Mouse (Mus musculus) kidney, embryonic 14.5 days (tissue): ENCODE results near the gene Phrf1. TPM values are rescaled to one million over a fixed set of nuclear protein-coding genes. Genes with fewer than 3 reads are reported as not detected.

Experiments used
- ATAC-seq: fragments of 200-750 bp; cut with Nextera tagmentation; 2 replicates; pipeline ENCODE4 v1.8.0; 2017; ENCODE audit warnings: moderate number of reproducible peaks, mild to moderate bottlenecking, moderate TSS enrichment, moderate library complexity; ENCODE audit not compliant: low FRiP score, low TSS enrichment
- H3K27ac ChIP-seq: fragments of 300-500 bp; sonication (generic); 2 replicates; pipeline ENCODE4 v1.5.1; 2014; ENCODE audit warnings: low read depth, mild to moderate bottlenecking, low read length, moderate library complexity, mixed read lengths
- H3K27me3 ChIP-seq: fragments of 300-500 bp; sonication (generic); 2 replicates; pipeline ENCODE4 v1.6.1; 2014; ENCODE audit warnings: mild to moderate bottlenecking, low read length; ENCODE audit not compliant: control insufficient read depth, insufficient read depth
- H3K36me3 ChIP-seq: fragments of 300-500 bp; sonication (generic); 2 replicates; pipeline ENCODE4 v1.6.1; 2014; ENCODE audit warnings: low read length, mixed read lengths; ENCODE audit not compliant: control insufficient read depth, insufficient read depth
- H3K4me1 ChIP-seq: fragments of 300-500 bp; sonication (generic); 2 replicates; pipeline ENCODE4 v1.6.1; 2014; ENCODE audit warnings: low read length, mixed read lengths; ENCODE audit not compliant: control insufficient read depth, insufficient read depth
- H3K4me2 ChIP-seq: fragments of 300-500 bp; sonication (generic); replicated peaks from 2 replicates; pipeline ENCODE4 v1.6.1; 2014; ENCODE audit warnings: low read depth, mild to moderate bottlenecking, low read length
- H3K4me3 ChIP-seq: fragments of 300-500 bp; sonication (generic); 2 replicates; pipeline ENCODE4 v1.5.1; 2014; ENCODE audit warnings: mild to moderate bottlenecking, low read length
- H3K9ac ChIP-seq: fragments of 300-500 bp; sonication (generic); 2 replicates; pipeline ENCODE4 v1.6.1; 2014; ENCODE audit warnings: low read depth, mild to moderate bottlenecking, low read length, moderate library complexity
- H3K9me3 ChIP-seq: fragments of 300-500 bp; sonication (generic); 2 replicates; pipeline ENCODE4 v1.6.1; 2016; ENCODE audit warnings: low read length; ENCODE audit not compliant: control insufficient read depth
- WGBS: fragments of 180-500 bp; shearing (Covaris S2); extraction: QIAGEN DNeasy Blood & Tissue Kit; methylation state at CpG from one replicate; pipeline ENCODE4 v1.1.7; 2014; 5-methylcytosine and 5-hydroxymethylcytosine counted together
- polyA plus RNA-seq: library from polyadenylated mRNA; unstranded; fragments of >200 nt; fragmentation: Nextera tagmentation; extraction: Ambion mirVana; gene quantifications from 2 replicates; pipeline ENCODE4 v1.2.1, GENCODE M21; 2014

Gene Phrf1
- polyA plus RNA-seq, 1 experiment from 2014 or later: 82.6 TPM

- H3K9me3 ChIP-seq: no peaks in the 10 kb centered on the region
- no peak overlapping the region for H3K4me3 ChIP-seq
- H3K27me3 ChIP-seq: no peaks in the 10 kb centered on the region
- H3K4me1 ChIP-seq: no peaks in the 10 kb centered on the region
- WGBS: 90% methylated on average over 18 of the region's 18 CpGs
- ATAC-seq: no peak
- no peak overlapping the region for H3K27ac ChIP-seq
- no peaks in the 10 kb centered on the region for H3K36me3 ChIP-seq
- H3K9ac ChIP-seq: no peak overlapping the region
- no peak overlapping the region for H3K4me2 ChIP-seq
These were observed 22.2 kb upstream of the Phrf1 start for GRCm38 (mm10) chr7:141206182-141206937.

GRCm38 (mm10) chr7:141209526-141209925, 19.1 kb upstream of the Phrf1 start:
- Histone ChIP-seq H3K9me3 (no peaks in the 10 kb centered on the region), H3K27ac (no peak overlapping the region), H3K4me1 (0 out of 2 replicates have a peak, but pooled peaks cover 4% of the 10 kb centered on the region), H3K4me3 (no peak overlapping the region), H3K4me2 (no peak overlapping the region), H3K36me3 (no peaks in the 10 kb centered on the region), H3K9ac (no peak overlapping the region), H3K27me3 (no peaks in the 10 kb centered on the region)
- 81% methylated on average over 3 of the region's 3 CpGs for WGBS
- no peak for ATAC-seq

- H3K27ac ChIP-seq: no peak overlapping the region
- H3K27me3 ChIP-seq: no peaks in the 10 kb centered on the region
- ATAC-seq: no peak
- H3K9ac ChIP-seq: no peak overlapping the region
- 0 out of 2 replicates have a peak, but pooled peaks cover 11% of the 10 kb centered on the region for H3K4me1 ChIP-seq
- WGBS: 72% methylated on average over 12 of the region's 12 CpGs
- H3K36me3 ChIP-seq: no peaks in the 10 kb centered on the region
- no peaks in the 10 kb centered on the region for H3K9me3 ChIP-seq
- H3K4me2 ChIP-seq: no peak overlapping the region
- H3K4me3 ChIP-seq: no peak overlapping the region
These were observed 18.4 kb upstream of the Phrf1 start for GRCm38 (mm10) chr7:141210137-141210536.

GRCm38 (mm10) chr7:141210606-141211131, 17.9 kb upstream of the Phrf1 start:
- Histone ChIP-seq H3K4me2 (no peak overlapping the region), H3K27ac (no peak overlapping the region), H3K36me3 (no peaks in the 10 kb centered on the region), H3K4me1 (0 out of 2 replicates have a peak, but pooled peaks cover 11% of the 10 kb centered on the region), H3K9me3 (no peaks in the 10 kb centered on the region), H3K27me3 (no peaks in the 10 kb centered on the region), H3K4me3 (no peak overlapping the region), H3K9ac (no peak overlapping the region)
- WGBS: 85% methylated on average over 14 of the region's 14 CpGs
- no peak for ATAC-seq

- peaks cover 23% of the 10 kb centered on the region for H3K4me1 ChIP-seq
- H3K36me3 ChIP-seq: peaks cover 6% of the 10 kb centered on the region; the same call in 1 of the 2 replicates
- no peak overlapping the region for H3K4me2 ChIP-seq
- no peak overlapping the region for H3K9ac ChIP-seq
- WGBS: 80% methylated on average over 3 of the region's 3 CpGs
- ATAC-seq: no peak
- no peak overlapping the region for H3K4me3 ChIP-seq
- H3K27ac ChIP-seq: no peak overlapping the region
- no peaks in the 10 kb centered on the region for H3K27me3 ChIP-seq
- H3K9me3 ChIP-seq: no peaks in the 10 kb centered on the region
These were observed 15.5 kb upstream of the Phrf1 start for GRCm38 (mm10) chr7:141213133-141213532.

- peak within 1 kb of the TSS; percentile 63 for H3K4me3 ChIP-seq
- peaks cover 23% of the 10 kb centered on the region for H3K4me1 ChIP-seq
- no peaks in the 10 kb centered on the region for H3K27me3 ChIP-seq
- ATAC-seq: no peak
- peaks cover 12% of the 10 kb centered on the region; the same call in 1 of the 2 replicates for H3K36me3 ChIP-seq
- no peaks in the 10 kb centered on the region for H3K9me3 ChIP-seq
- peak within 1 kb of the TSS; percentile 73 for H3K4me2 ChIP-seq
- WGBS: 92% methylated on average over 11 of the region's 11 CpGs
- H3K27ac ChIP-seq: peak within 1 kb of the TSS; percentile 98
- peak within 1 kb of the TSS; percentile 57 for H3K9ac ChIP-seq
These were observed 14.9 kb upstream of the Phrf1 start, which contains the start of gene Lmntd2 for GRCm38 (mm10) chr7:141213605-141214235. TSS of gene Lmntd2 (minus strand) at chr7:141214080.

- peak overlapping the region; percentile 98; the same call in 1 of the 2 replicates for H3K27ac ChIP-seq
- no peak overlapping the region for H3K4me3 ChIP-seq
- WGBS: 70% methylated on average over 3 of the region's 3 CpGs
- no peaks in the 10 kb centered on the region for H3K27me3 ChIP-seq
- H3K36me3 ChIP-seq: peaks cover 12% of the 10 kb centered on the region; the same call in 1 of the 2 replicates
- H3K9ac ChIP-seq: no peak overlapping the region
- no peaks in the 10 kb centered on the region for H3K9me3 ChIP-seq
- peak overlapping the region; percentile 10; the same call in 1 of the 2 replicates for H3K4me2 ChIP-seq
- H3K4me1 ChIP-seq: peaks cover 23% of the 10 kb centered on the region
- no peak for ATAC-seq
These were observed 14.3 kb upstream of the Phrf1 start for GRCm38 (mm10) chr7:141214310-141214709.

- Histone ChIP-seq H3K36me3 (peaks cover 12% of the 10 kb centered on the region; the same call in 1 of the 2 replicates), H3K27me3 (no peaks in the 10 kb centered on the region), H3K9ac (peak within 1 kb of the TSS; percentile 67), H3K27ac (peak within 1 kb of the TSS; percentile 98), H3K4me1 (peaks cover 23% of the 10 kb centered on the region), H3K4me3 (peak within 1 kb of the TSS; percentile 63), H3K9me3 (no peaks in the 10 kb centered on the region), H3K4me2 (peak within 1 kb of the TSS; percentile 73)
- 1% methylated on average over 41 of the region's 41 CpGs for WGBS
- peak; percentile 95 for ATAC-seq
These were observed 13.3 kb upstream of the Phrf1 start, which contains the start of gene Rassf7 for GRCm38 (mm10) chr7:141215101-141215879. TSS of gene Rassf7 (plus strand) at chr7:141215860.
